Mouse (Mus musculus): Measurements from ENCODE around the gene Csf2rb. TPM values are rescaled to one million over a fixed set of nuclear protein-coding genes. Genes with fewer than 3 reads are reported as not detected.
A peak's percentile ranks its signal among the peaks of the same experiment; 100 is the strongest.
"Not testable (repeated sequence)": the region's sequence is repeated elsewhere in the genome, so short reads cannot be mapped to it uniquely, and the experiment has no call there.

Gene Csf2rb
- polyA plus RNA-seq, 1 experiment from 2014 or later: 9.3 TPM

GRCm38 (mm10) chr15:78310971-78311370, 14.6 kb upstream of the Csf2rb start:
- no peaks in the 10 kb centered on the region for H3K9me3 ChIP-seq
- WGBS: 74% methylated on average over 4 of the region's 4 CpGs
- DNase-seq (ENCODE audit: low spot score): no peak
- no peaks in the 10 kb centered on the region for H3K27me3 ChIP-seq (ENCODE audit: insufficient read depth, poor library complexity, severe bottlenecking)
- H3K27ac ChIP-seq: peak overlapping the region; percentile 22; the same call in 1 of the 2 replicates
- no peak overlapping the region for H3K4me3 ChIP-seq
- H3K4me1 ChIP-seq: peaks cover 18% of the 10 kb centered on the region
- H3K36me3 ChIP-seq: no peaks in the 10 kb centered on the region

- not testable (repeated sequence) for H3K27me3 ChIP-seq (ENCODE audit: insufficient read depth, poor library complexity, severe bottlenecking); H3K4me3 ChIP-seq; H3K9me3 ChIP-seq; H3K36me3 ChIP-seq
- DNase-seq (ENCODE audit: low spot score): peak; percentile 88
- WGBS: 41% methylated on average over 4 of the region's 4 CpGs
- H3K27ac ChIP-seq: peak overlapping the region; percentile 2; the same call in 1 of the 2 replicates
- H3K4me1 ChIP-seq: peaks cover 18% of the 10 kb centered on the region
These were observed 12.9 kb upstream of the Csf2rb start for GRCm38 (mm10) chr15:78312421-78313233.

- H3K27ac ChIP-seq; H3K4me3 ChIP-seq; H3K27me3 ChIP-seq (ENCODE audit: insufficient read depth, poor library complexity, severe bottlenecking); H3K36me3 ChIP-seq; DNase-seq (ENCODE audit: low spot score); H3K9me3 ChIP-seq: not testable (repeated sequence)
- peaks cover 18% of the 10 kb centered on the region for H3K4me1 ChIP-seq
- WGBS: 77% methylated on average over 5 of the region's 5 CpGs
These were observed 11.9 kb upstream of the Csf2rb start for GRCm38 (mm10) chr15:78313659-78314058.

GRCm38 (mm10) chr15:78318338-78319171, 7.0 kb upstream of the Csf2rb start:
- not testable (repeated sequence) for H3K9me3 ChIP-seq; H3K27me3 ChIP-seq (ENCODE audit: insufficient read depth, poor library complexity, severe bottlenecking); H3K4me3 ChIP-seq; H3K36me3 ChIP-seq
- peak; percentile 82 for DNase-seq (ENCODE audit: low spot score)
- 55% methylated on average over 2 of the region's 2 CpGs for WGBS
- H3K27ac ChIP-seq: 0 out of 2 replicates have a peak overlapping the region, but pooled peaks have one; percentile 36
- peaks cover 15% of the 10 kb centered on the region for H3K4me1 ChIP-seq

- peak overlapping the region; percentile 17; the same call in 1 of the 2 replicates for H3K27ac ChIP-seq
- H3K4me3 ChIP-seq: no peak overlapping the region
- no peaks in the 10 kb centered on the region for H3K27me3 ChIP-seq (ENCODE audit: insufficient read depth, poor library complexity, severe bottlenecking)
- DNase-seq (ENCODE audit: low spot score): peak; percentile 89
- H3K9me3 ChIP-seq: no peaks in the 10 kb centered on the region
- peaks cover 20% of the 10 kb centered on the region for H3K4me1 ChIP-seq
- no peaks in the 10 kb centered on the region for H3K36me3 ChIP-seq
- 12% methylated on average over 5 of the region's 5 CpGs for WGBS
These were observed 4.6 kb upstream of the Csf2rb start for GRCm38 (mm10) chr15:78320825-78321496.

- no peak for DNase-seq (ENCODE audit: low spot score)
- H3K4me3 ChIP-seq: no peak overlapping the region
- 67% methylated on average over 1 of the region's 1 CpGs for WGBS
- no peaks in the 10 kb centered on the region for H3K9me3 ChIP-seq
- H3K27ac ChIP-seq: no peak overlapping the region
- no peaks in the 10 kb centered on the region for H3K27me3 ChIP-seq (ENCODE audit: insufficient read depth, poor library complexity, severe bottlenecking)
- H3K36me3 ChIP-seq: no peaks in the 10 kb centered on the region
- peaks cover 21% of the 10 kb centered on the region for H3K4me1 ChIP-seq
These were observed 2.2 kb upstream of the Csf2rb start for GRCm38 (mm10) chr15:78323366-78323765.

GRCm38 (mm10) chr15:78324294-78324693, 1.3 kb upstream of the Csf2rb start:
- Histone ChIP-seq H3K9me3 (no peaks in the 10 kb centered on the region), H3K4me1 (peaks cover 16% of the 10 kb centered on the region), H3K27me3 (ENCODE audit: insufficient read depth, poor library complexity, severe bottlenecking) (no peaks in the 10 kb centered on the region), H3K36me3 (no peaks in the 10 kb centered on the region), H3K4me3 (no peak overlapping the region), H3K27ac (no peak overlapping the region)
- WGBS: 65% methylated on average over 2 of the region's 2 CpGs
- DNase-seq (ENCODE audit: low spot score): no peak

- Histone ChIP-seq H3K4me3 (no peak overlapping the region), H3K9me3 (no peaks in the 10 kb centered on the region), H3K4me1 (0 out of 2 replicates have a peak, but pooled peaks cover 6% of the 10 kb centered on the region), H3K27ac (no peak overlapping the region), H3K36me3 (no peaks in the 10 kb centered on the region), H3K27me3 (ENCODE audit: insufficient read depth, poor library complexity, severe bottlenecking) (no peaks in the 10 kb centered on the region)
- DNase-seq (ENCODE audit: low spot score): no peak
- 88% methylated on average over 10 of the region's 10 CpGs for WGBS
These were observed 1.2 kb downstream of the Csf2rb start for GRCm38 (mm10) chr15:78326747-78327146.

- H3K9me3 ChIP-seq; H3K27ac ChIP-seq; DNase-seq (ENCODE audit: low spot score); H3K27me3 ChIP-seq (ENCODE audit: insufficient read depth, poor library complexity, severe bottlenecking); H3K36me3 ChIP-seq; H3K4me1 ChIP-seq; H3K4me3 ChIP-seq: not testable (repeated sequence)
- WGBS: 83% methylated on average over 6 of the region's 6 CpGs
These were observed 2.3 kb downstream of the Csf2rb start for GRCm38 (mm10) chr15:78327753-78328341.

- no peak overlapping the region for H3K4me3 ChIP-seq
- H3K27ac ChIP-seq: 0 out of 2 replicates have a peak overlapping the region, but pooled peaks have one; percentile 10
- 84% methylated on average over 3 of the region's 3 CpGs for WGBS
- H3K4me1 ChIP-seq: 0 out of 2 replicates have a peak, but pooled peaks cover 6% of the 10 kb centered on the region
- no peaks in the 10 kb centered on the region for H3K36me3 ChIP-seq
- H3K9me3 ChIP-seq: no peaks in the 10 kb centered on the region
- H3K27me3 ChIP-seq (ENCODE audit: insufficient read depth, poor library complexity, severe bottlenecking): no peaks in the 10 kb centered on the region
- no peak for DNase-seq (ENCODE audit: low spot score)
These were observed 3.1 kb downstream of the Csf2rb start for GRCm38 (mm10) chr15:78328520-78329097.

GRCm38 (mm10) chr15:78329972-78330371, 4.4 kb downstream of the Csf2rb start:
- 36% methylated on average over 6 of the region's 6 CpGs for WGBS
- DNase-seq (ENCODE audit: low spot score): peak; percentile 89
- not testable (repeated sequence) for H3K27me3 ChIP-seq (ENCODE audit: insufficient read depth, poor library complexity, severe bottlenecking); H3K36me3 ChIP-seq; H3K4me3 ChIP-seq; H3K4me1 ChIP-seq; H3K27ac ChIP-seq; H3K9me3 ChIP-seq

- Histone ChIP-seq H3K4me3 (no peak overlapping the region), H3K27me3 (ENCODE audit: insufficient read depth, poor library complexity, severe bottlenecking) (no peaks in the 10 kb centered on the region), H3K9me3 (no peaks in the 10 kb centered on the region), H3K36me3 (no peaks in the 10 kb centered on the region), H3K4me1 (0 out of 2 replicates have a peak, but pooled peaks cover 3% of the 10 kb centered on the region), H3K27ac (no peak overlapping the region)
- no peak for DNase-seq (ENCODE audit: low spot score)
- WGBS: 89% methylated on average over 4 of the region's 4 CpGs
These were observed 5.2 kb downstream of the Csf2rb start for GRCm38 (mm10) chr15:78330706-78331105.

All from heart, embryonic 10.5 days (tissue).